26 mouse cellular contexts compared by ENCODE assay signal in the genomic region with DNA sequence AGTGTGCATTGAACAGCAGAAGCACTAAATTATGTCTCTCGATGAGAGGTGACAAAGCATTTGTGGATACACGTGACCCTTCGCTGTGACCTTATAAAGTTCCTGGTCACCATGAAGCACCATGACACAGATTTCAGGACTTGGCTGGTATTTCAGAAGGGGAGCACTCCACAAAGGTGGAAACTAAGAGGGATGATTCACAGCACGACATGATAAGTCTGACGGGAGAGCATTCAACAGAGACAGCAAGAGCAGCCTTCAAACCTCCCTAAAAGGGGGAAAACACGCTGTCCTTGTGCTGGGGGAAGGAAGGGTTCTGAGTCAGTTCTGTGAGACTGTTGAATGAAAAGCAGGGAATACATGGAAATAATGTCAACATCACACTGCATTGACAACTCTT.
"Had no signal": no experiment of that assay in that cellular context is flagged by ENCODE, and none has a peak within 500 bp of the region (broad histone marks: within the 10 kb centered on the region; RNA-seq: fewer than 3 reads in every experiment).

No protein-coding gene starts in this region.

- H3K27ac ChIP-seq: heart, adult 2 months; heart, embryonic 13.5 days; heart, embryonic 15.5 days; hindbrain, embryonic 13.5 days; hindbrain, embryonic 15.5 days; intestine, embryonic 15.5 days; layer of hippocampus, adult 2 months; left cerebral cortex, adult 2 months; limb, embryonic 10.5 days; limb, embryonic 12.5 days; liver, embryonic 13.5 days; liver, embryonic 15.5 days had no signal

- ATAC-seq: inflammation-experienced regulatory T-cells, adult 6 months; intestine, embryonic 15.5 days; intestine, postnatal 0 days had no signal

- H3K9me3 ChIP-seq: heart, embryonic 15.5 days; hindbrain, embryonic 13.5 days; hindbrain, embryonic 15.5 days; intestine, embryonic 15.5 days; limb, embryonic 10.5 days; liver, embryonic 13.5 days; liver, embryonic 15.5 days had no signal

- H3K4me1 ChIP-seq: heart, embryonic 13.5 days; heart, embryonic 15.5 days; hindbrain, embryonic 13.5 days; hindbrain, embryonic 15.5 days; intestine, embryonic 15.5 days; limb, embryonic 10.5 days; limb, embryonic 12.5 days; liver, embryonic 13.5 days; liver, embryonic 15.5 days had no signal

- H3K4me3 ChIP-seq: heart, adult 2 months; heart, embryonic 13.5 days; heart, embryonic 15.5 days; hindbrain, embryonic 13.5 days; hindbrain, embryonic 15.5 days; intestine, embryonic 15.5 days; layer of hippocampus, adult 2 months; left cerebral cortex, adult 2 months; limb, embryonic 10.5 days; limb, embryonic 12.5 days; liver, embryonic 13.5 days; liver, embryonic 15.5 days had no signal

- H3K36me3 ChIP-seq: heart, embryonic 13.5 days; heart, embryonic 15.5 days; hindbrain, embryonic 13.5 days; hindbrain, embryonic 15.5 days; intestine, embryonic 15.5 days; limb, embryonic 10.5 days; limb, embryonic 12.5 days; liver, embryonic 13.5 days; liver, embryonic 15.5 days had no signal

- H3K9ac ChIP-seq: heart, embryonic 13.5 days; heart, embryonic 15.5 days; hindbrain, embryonic 13.5 days; hindbrain, embryonic 15.5 days; intestine, embryonic 15.5 days; limb, embryonic 12.5 days; liver, embryonic 13.5 days; liver, embryonic 15.5 days had no signal

- DNase-seq: gastrocnemius, postnatal 14 days; gastrocnemius, postnatal 36 days; heart, adult 11 months; heart, adult 2 months; heart, postnatal 14 days; heart, postnatal 36 days; kidney, adult 18-20 months; kidney, adult 8-10 months; kidney, postnatal 10 days; kidney, postnatal 25 days; liver; liver, embryonic 13.5 days had no signal

- H3K27me3 ChIP-seq: heart, embryonic 13.5 days; heart, embryonic 15.5 days; hindbrain, embryonic 13.5 days; hindbrain, embryonic 15.5 days; intestine, embryonic 15.5 days; limb, embryonic 12.5 days; liver, embryonic 13.5 days; liver, embryonic 15.5 days had no signal

- H3K4me2 ChIP-seq: heart, embryonic 11.5 days; heart, embryonic 13.5 days; heart, embryonic 15.5 days; hindbrain, embryonic 13.5 days; hindbrain, embryonic 15.5 days; intestine, embryonic 15.5 days; limb, embryonic 12.5 days; liver, embryonic 11.5 days; liver, embryonic 13.5 days; liver, embryonic 15.5 days had no signal
